Mouse (Mus musculus): ENCODE results near the gene Cers3.
A peak's percentile ranks its signal among the peaks of the same experiment; 100 is the strongest.

Cers3 gene

DNA sequence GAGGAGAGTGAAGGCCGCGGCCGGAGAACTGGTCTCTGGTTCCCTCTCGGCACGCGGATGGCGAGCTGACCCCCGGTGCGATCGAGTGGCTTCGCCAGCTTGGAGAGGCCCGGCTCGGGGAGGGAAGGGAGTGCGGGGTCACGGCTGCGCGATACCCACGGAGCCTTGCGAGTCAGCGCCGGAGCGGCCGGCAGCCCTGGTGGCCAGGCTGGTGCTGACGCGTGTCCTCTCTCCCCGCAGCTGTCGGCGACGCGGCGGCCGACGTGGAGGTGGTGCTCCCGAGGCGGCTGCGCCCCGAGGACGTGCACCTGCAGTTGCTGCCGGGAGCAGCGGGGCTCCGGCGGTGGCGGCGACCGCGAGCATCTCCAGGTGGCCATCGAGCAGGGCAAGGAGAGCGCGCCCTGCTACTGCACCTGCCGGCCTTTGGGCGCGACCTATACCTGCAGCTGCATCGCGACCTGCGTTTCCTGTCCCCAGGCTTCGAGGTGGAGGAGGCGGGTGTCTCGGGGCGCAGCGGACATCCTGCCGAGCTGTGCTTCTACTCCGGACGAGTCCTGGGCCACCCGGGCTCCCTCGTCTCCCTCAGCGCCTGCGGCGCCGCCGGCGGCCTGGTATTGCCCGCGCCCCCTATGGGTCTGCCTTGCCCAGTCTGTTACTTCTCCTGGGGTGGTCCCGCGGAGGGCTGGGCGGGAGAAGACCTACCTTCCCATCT lies 96.9 kb downstream of the Cers3 start:
- DNase-seq (ENCODE audit: low spot score), result no peak

- no peak for DNase-seq (ENCODE audit: low spot score)
These were observed 97.9 kb downstream of the Cers3 start for GRCm38 (mm10) chr7:66841165-66841564.

- DNase-seq (ENCODE audit: low spot score), result peak; percentile 39
These were observed 98.7 kb downstream of the Cers3 start for GRCm38 (mm10) chr7:66842021-66842420.

- DNase-seq (ENCODE audit: low spot score), result no peak
These were observed 100.5 kb downstream of the Cers3 start for GRCm38 (mm10) chr7:66843846-66844245.

DNA sequence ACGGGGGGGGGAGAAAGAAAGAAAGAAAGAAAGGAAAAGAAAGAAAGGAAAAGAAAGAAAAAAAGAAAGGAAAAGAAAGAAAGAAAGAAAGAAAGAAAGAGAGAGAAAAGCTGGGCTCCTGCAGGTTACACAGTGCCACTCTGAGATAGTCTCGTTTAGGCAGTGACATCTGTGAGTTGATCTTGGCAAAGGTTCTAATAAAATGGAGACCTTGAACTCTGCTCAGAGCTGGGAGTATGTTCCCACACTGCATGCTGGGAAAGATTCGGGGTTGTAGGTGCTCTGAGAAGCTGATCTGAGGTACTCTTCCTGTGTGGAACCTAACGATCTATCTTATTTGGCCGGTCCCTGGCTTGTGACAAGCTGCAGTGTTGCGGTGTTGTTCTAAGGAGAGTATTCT lies 103.3 kb downstream of the Cers3 start:
- DNase-seq (ENCODE audit: low spot score), result no peak

DNA sequence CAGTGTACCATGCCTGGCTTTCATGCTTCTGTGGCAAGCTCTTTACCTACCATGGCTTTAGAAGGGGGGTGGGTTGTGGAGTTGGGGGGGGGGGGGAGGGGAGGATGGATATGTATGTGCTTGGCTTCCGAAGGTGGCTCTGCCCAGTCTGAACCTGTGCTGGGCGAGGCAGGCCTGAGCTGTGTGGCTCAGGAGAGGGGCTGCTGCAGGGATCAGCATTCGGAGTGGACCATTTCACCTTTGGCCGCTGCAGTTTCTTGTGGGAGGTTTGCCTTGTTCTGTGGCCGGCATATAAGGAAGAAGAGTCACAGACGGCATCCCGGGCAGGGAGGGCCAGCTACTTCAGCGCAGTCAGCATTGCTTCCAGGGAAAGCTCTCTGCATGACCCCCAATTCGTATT lies 104.0 kb downstream of the Cers3 start:
- no peak for DNase-seq (ENCODE audit: low spot score)

DNA sequence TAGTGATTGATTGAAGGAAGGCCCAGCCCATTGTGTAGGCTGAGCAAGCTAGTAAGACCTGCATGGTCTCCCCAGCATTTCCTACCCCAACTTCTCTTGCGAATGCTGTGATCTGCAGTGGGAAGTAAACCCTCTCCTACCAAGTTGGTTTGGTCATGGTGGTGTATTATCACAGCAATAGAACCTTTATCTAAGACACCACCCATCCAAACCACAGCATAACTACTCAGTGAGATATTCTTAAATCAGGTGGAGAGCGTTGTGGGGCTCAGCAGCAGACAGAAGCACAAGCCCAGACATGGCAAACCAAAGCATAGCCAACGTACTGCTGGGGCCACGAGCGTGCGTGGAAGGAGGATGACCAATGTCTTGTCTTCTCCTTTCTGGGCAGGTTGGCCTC lies 106.0 kb downstream of the Cers3 start:
- DNase-seq (ENCODE audit: low spot score), result no peak

- DNase-seq (ENCODE audit: low spot score), result no peak
These were observed 108.9 kb downstream of the Cers3 start for GRCm38 (mm10) chr7:66852164-66852563.

DNA sequence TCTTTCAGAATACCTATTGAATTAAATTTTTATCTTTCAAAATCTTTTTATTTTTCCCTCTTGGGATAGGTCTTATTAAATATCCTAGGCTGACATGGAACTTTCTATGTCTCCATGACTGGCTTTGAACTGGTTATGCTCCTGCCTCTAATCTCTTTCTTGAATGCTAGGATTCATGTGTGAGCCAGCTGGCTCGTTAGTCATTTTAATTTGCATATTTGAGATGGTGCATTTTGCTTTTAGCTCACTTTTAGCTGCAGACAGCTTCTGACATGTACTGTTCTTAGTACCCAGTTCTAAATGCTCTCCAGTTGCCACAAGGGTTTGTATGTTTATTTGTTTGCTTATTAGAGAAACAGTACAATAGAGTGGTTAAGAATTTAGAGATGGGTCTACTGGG lies 114.3 kb downstream of the Cers3 start:
- no peak for DNase-seq (ENCODE audit: low spot score)

DNA sequence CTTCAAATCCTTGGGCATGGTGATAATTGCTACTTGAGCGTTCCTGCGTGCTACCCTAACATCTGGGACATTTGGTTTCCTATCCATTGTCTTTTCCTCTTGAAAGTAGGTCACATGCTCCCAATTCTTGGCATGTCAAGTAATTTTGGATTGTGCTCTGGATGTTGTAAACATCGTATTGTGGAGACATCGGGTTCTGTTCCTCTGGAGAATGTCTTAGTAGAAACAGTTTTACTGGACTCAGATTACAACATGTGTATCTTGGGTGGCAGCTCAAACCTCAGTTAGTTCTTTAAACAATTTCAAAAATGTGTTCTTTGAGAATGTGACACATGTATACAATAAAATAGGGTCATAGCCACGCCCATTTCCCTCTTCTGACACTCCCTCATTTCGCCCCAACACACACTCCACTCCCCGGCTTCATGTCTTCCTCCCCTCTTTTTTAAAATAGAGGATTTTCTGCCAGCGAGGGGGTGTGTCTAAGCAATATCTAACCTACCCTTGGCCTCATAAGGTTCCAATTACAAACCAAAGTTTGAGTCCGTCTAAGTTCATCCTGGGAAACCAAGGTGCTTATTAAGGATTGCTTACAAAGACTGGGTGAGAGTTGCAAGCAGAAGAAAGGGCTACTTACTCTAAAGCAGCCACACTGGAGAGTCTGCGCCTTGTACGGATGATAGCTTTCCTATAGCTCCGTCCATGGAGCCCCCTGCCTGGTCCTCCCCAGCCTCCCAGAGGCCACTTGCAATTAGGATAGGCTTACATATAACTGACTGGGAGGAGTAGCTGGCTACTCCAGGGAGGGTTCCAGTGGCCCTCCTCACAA lies 115.2 kb downstream of the Cers3 start:
- no peak for DNase-seq (ENCODE audit: low spot score)

- DNase-seq (ENCODE audit: low spot score), result no peak
These were observed 115.9 kb downstream of the Cers3 start for GRCm38 (mm10) chr7:66859220-66859619.

DNA sequence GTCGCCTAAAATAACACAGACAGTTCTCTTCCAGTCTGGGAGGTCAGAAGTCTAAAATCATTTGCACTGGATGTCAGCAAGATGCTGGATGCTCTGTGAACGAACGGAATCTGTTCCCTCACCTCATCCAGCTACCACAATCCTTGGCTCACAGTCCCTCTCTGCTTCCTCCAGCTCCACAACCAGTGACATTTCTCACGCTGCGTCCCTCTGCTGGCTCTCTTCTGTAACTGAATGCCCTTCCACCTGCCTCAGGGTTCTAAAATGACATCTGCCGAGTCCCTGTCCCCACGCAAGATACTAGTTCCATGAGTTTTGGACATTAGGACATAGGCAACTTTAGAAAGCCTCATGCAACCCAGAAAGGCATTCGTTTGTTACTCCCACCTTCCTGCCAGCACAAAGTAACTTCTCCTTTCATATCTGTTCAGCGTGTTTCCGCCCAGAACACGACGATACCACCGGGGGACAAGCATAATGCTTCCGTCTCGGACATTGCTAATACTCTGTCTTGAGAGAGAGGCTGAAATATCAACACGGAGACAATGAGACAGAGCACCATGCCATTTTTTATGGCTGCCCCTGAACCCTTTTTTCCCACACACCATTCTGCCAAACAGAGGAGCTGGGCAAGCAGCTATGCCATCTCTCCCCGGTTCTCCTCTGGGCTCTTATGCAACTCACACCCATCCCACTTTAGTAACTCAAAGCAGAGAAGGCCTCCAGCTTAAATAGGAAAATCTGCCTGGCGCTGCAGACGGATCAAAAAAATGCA lies 123.8 kb downstream of the Cers3 start:
- peak; percentile 6 for DNase-seq (ENCODE audit: low spot score)

GRCm38 (mm10) chr7:66867719-66868501 lies 124.6 kb downstream of the Cers3 start:
- peak; percentile 41 for DNase-seq (ENCODE audit: low spot score)

DNA sequence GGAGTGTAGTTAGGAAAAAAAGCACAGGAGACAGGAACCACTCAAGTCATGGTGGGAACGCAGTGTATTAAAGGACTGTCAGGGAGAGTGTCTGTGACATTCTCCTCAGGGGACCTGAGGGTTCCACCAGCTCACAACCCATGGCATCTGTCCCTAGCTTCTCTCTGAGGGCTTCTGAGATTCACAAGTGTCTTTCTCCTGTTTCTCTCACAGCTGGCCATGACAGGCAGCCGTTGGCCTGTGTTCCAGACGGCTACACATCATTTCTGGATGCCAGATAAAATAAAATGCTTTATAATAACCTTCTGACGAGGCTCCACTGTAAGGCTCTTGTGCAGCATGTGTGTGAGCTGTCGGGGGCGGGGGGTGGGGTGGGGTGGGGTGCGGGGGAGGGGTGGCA lies 128.2 kb downstream of the Cers3 start:
- no peak for DNase-seq (ENCODE audit: low spot score)

GRCm38 (mm10) chr7:66871940-66872511 lies 128.7 kb downstream of the Cers3 start:
- no peak for DNase-seq (ENCODE audit: low spot score)

DNA sequence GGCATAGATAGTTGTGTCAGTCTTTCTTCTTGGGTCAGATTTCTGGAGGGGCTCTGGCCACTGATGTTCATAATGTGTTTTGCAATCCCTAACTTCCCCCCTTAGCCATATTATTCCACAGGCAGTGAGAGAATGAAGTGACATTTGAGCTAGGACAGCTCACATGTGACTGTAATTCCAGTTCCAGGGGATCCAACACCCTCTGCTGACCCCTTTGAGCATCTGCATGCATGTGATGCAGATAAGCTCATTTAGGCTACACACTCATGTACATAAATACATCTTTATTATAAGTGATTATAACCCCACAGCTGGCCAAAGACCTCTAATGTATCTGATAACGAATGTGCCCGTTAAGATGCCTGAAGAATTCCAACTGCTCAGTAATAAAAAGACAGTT lies 129.9 kb downstream of the Cers3 start:
- no peak for DNase-seq (ENCODE audit: low spot score)
